Mouse (Mus musculus) adipose tissue, adult 10 weeks (tissue): ENCODE results near the gene Emc6. TPM values are rescaled to one million over a fixed set of nuclear protein-coding genes. Genes with fewer than 3 reads are reported as not detected.

Source experiments
- polyA plus RNA-seq: library from polyadenylated mRNA; stranded (reverse); fragments of 350-450 nt; fragmentation: Illumina TruSeq; extraction: RNeasy Lipid Tissue Mini Kit (QIAGEN cat#74804); gene quantifications from one replicate; pipeline ENCODE4 v1.2.3, GENCODE M21; 2014; ENCODE audit warnings: low read depth, low replicate concordance

The Emc6 gene
- polyA plus RNA-seq, result 44.9 TPM

DNA sequence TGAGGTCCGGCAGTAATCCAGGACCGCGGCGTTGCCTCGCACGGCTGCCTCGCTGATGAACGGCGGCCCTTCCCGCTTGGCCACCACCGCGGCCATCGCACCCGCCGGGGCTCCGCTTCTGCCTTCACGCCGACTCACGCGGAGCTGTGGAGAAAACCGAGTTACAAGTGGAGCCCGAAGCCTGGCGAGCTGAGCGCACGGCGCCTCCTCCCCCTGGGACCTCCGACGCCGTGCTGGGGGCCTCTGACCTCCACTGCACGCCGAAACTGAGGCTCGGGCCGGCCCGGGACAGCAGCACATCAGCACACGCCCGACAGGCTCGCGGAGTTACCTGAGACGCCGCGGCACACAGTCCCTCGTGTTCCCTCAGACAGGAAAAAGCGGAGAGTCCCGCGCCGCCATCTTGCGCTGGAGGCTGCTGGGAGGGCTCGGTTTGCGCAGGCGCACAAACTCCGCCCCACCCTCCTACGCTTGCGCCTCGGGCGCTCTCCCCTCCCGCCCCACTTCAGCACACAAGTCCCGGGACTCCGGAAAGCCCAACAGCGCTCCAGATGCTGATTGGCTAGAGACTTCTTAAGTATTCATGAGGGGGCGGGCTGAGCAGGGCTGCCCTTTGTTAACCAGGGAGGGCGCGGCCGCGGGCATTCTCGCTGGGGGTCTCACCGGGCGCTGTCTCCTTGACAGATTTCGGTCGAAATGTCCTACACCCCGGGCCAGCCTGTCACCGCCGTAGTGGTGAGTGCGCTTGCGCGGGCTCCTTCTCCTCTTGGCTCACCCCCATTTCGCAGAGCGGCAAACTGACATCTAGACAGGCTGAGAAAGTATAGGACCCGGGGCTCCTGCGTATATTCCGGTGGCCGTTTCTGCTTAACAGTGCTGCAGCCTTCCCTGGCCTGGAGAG, at the start of gene Emc6, which contains the start of gene Tax1bp3:
Gene Emc6, minus strand, starts transcription at position 430 of the 901 bp plus-strand sequence.
Gene Tax1bp3, plus strand, starts transcription at position 476 of the 901 bp plus-strand sequence.

DNA sequence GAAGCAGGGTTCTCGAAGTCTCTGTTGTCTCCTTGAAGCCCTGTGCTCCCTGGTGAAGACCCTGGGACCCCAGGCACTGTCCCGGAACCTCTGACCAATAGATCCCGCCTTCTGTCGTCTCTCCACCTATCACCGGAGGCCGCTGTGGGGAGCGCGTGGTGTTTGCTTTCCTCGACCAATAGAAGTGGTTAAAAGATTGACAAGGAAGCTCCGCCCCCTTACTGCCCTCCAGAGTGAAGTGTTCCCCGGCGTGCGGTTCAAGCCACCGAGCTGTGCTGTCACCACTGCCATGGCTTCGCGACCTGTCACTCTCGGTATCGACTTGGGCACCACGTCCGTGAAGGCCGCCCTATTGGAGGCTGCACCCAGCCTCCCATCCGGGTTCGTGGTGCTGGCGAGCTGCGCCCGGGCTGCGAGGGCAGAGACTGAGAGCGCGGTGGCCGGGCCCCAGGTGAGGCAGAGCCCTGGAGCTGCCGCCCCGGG, 22.4 kb upstream of the Emc6 start, which contains the start of gene Shpk:
Gene Shpk, plus strand, starts transcription at position 231 of the 483 bp plus-strand sequence.

GRCm38 (mm10) chr11:73198603-73199229, 21.9 kb upstream of the Emc6 start, which contains the start of gene Ctns:
Gene Ctns, minus strand, starts transcription at chr11:73199042.

DNA sequence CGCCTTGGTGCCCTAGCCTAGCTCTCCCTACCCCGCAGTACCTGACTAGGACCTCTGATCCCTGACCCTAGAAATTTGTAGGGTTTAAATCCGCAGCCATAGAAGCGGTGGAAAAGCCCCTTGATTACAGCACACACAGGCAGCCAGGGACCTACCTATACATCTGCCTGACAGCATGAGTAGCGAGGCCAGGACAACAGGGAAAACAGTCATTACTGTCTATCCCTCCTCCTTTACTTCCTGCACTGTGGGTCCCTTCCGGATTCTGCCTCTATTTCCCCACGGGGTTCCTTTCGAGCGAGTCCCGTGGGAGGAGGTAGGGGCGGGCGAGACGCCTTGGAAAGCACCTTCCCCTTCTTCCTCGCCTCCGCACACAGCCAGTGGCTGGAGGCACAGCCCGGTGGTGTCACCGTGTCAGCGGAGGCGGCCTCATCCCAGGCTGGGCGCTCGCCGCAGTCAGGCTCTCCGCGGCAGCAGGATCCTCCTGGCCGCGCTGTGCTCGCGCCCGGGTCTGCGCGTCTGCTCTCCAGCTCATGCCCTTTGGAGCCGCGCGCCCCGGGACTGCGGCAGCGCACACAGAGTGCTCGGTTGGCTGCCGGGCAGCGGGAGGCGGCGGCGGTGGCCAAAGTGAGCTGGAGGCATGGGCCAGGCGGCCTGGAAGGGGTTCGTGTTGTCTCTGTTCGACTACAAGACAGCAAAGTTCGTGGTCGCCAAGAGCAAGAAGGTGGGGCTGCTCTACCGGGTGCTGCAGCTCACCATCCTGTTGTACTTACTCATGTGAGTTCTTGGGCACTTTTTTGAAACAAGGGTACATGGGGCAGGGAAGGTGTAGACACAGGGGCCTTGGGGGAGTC, 16.7 kb downstream of the Emc6 start, which contains the start of gene P2rx5:
Gene P2rx5, plus strand, starts transcription at position 465 of the 854 bp plus-strand sequence.

DNA sequence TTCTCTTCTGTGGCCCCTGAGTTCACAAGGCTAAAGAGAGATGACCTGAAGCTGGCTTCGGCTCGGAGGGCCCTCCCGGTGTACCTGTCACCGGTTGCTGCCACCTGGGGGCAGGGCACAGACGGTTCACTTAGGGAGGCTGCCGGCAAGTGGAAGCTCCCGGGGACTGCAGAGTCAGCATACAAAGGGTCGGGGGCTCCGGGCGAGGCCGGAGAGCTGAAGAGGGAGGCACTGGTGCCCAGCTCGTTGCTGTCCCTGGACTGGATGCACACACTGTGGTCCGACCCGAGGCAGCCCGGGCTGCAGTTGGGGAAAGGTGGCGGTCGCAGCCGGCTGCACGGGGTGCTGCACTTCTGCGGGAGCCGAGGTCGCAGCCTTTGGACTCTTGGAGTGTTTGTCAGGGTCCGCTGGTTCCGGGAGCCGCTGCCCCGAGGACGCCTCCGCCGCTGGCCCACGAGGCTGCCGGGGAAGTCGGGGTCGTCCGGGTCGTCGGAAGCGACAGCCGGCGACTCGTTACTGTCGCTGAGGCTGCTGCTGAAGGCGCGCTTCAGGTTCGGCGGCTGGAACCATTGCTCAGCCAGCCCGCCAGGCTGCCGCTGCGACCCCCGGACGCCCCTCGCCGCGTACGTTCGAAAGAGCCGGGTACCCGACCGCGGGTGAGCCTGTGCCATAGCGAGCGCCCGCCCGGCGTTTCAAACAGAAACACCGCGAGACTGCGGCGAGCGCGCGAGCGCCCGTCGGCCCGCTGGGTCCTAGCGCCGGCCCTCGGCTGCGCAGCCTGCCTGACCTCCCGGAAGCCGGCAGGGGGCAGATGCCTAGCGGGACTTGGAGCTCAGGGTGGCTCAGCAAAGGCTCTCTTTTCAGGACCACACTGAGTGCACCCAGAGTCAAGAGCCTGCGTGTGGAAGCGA, 39.0 kb downstream of the Emc6 start, which contains the start of gene Haspin:
Gene Haspin, minus strand, starts transcription at position 704 of the 911 bp plus-strand sequence.

Other genes starting within 250 kb of the Emc6 start
- 15.2 TPM for gene Atp2a3, start 215.9 kb downstream of the Emc6 start, polyA plus RNA-seq
- 2.7 TPM for gene P2rx1, start 177.9 kb downstream of the Emc6 start, polyA plus RNA-seq
- 5.9 TPM for gene Camkk1, start 158.0 kb downstream of the Emc6 start, polyA plus RNA-seq
- 5.2 TPM for gene Ncbp3, start 129.3 kb downstream of the Emc6 start, polyA plus RNA-seq
- 9.3 TPM for gene Itgae, start 86.5 kb downstream of the Emc6 start, polyA plus RNA-seq
- 10.4 TPM for gene Haspin, start 38.7 kb downstream of the Emc6 start, polyA plus RNA-seq
- 1.6 TPM for gene P2rx5, start 16.6 kb downstream of the Emc6 start, polyA plus RNA-seq
- 64.3 TPM for gene Tax1bp3, start within 50 bp of the Emc6 start, polyA plus RNA-seq
- 20.0 TPM for gene Ctns, start 22.0 kb upstream of the Emc6 start, polyA plus RNA-seq
- 11.0 TPM for gene Shpk, start 22.4 kb upstream of the Emc6 start, polyA plus RNA-seq
- gene Trpv1, start 57.3 kb upstream of the Emc6 start, polyA plus RNA-seq, result 1.3 TPM
- gene Trpv3, start 90.4 kb upstream of the Emc6 start, polyA plus RNA-seq, result 0.46 TPM
- gene Aspa, start 152.6 kb upstream of the Emc6 start, polyA plus RNA-seq, result 16.7 TPM
- not detected for gene Gm49340, start 152.7 kb upstream of the Emc6 start, polyA plus RNA-seq
- 1.6 TPM for gene Spata22, start 152.7 kb upstream of the Emc6 start, polyA plus RNA-seq
- not detected for gene Olfr20, start 173.7 kb upstream of the Emc6 start, polyA plus RNA-seq
- not detected for gene Olfr376, start 194.2 kb upstream of the Emc6 start, polyA plus RNA-seq
- gene Olfr1, start 222.6 kb upstream of the Emc6 start, polyA plus RNA-seq, result not detected